Mouse (Mus musculus) cerebellum, adult 2 months (tissue): ENCODE measurements around the gene Pdzd7.

Experiments
- CTCF ChIP-seq: fragments of 200-500 bp; IDR thresholded peaks from 2 replicates; pipeline ENCODE4 v1.5.1; 2011; ENCODE audit warnings: low read depth, mild to moderate bottlenecking, control low read depth, low read length, moderate library complexity, borderline replicate concordance; ENCODE audit not compliant: insufficient read depth
- POLR2A ChIP-seq: fragments of 200-500 bp; IDR thresholded peaks from 2 replicates; pipeline ENCODE4 v1.6.1; 2011; ENCODE audit warnings: low read length, control low read depth, borderline replicate concordance; ENCODE audit not compliant: insufficient read depth

- no peak for TF ChIP-seq CTCF
- no peak for TF ChIP-seq POLR2A
Observed at GRCm38 (mm10) chr19:45025937-45026568, 19.5 kb downstream of the Pdzd7 start.
